18 mouse cellular contexts compared by ENCODE assay signal in the genomic region with DNA sequence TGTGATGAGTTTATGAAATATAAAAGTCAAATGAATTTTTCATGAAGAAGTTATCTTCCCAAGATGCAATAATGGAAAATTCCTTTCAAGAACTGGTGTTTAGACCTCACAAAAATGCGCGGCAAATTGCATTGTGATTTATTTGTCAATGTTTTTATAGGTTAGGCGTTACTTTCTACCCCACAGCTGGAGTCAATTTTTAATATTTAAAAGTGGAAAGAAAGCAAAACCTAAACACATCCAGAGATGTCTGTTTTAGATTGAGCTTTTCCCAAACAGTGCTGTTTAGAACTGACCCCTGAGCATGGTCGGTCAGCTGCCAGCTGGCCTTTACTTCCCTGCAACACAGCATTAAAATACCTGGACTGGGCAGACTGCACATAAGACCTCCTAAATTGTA.
DNase-seq lines count a peak whose midpoint lies in the region; ATAC-seq and TF ChIP-seq lines count a peak whose summit lies in the region.
"Had no signal": no experiment of that assay in that cellular context is flagged by ENCODE, and none has a peak within 500 bp of the region (broad histone marks: within the 10 kb centered on the region; RNA-seq: fewer than 3 reads in every experiment).

No protein-coding gene starts in this region.

- no peak overlapping the region for H3K9ac ChIP-seq in embryonic facial prominence, embryonic 11.5 days (replicated peaks; ENCODE audit: low read length)
- H3K9ac ChIP-seq in limb, embryonic 14.5 days (ENCODE audit: low read depth, low read length, severe bottlenecking) = no peak overlapping the region
- H3K9ac ChIP-seq: heart, embryonic 13.5 days; hindbrain, embryonic 15.5 days had no signal

- no peak overlapping the region for H3K4me2 ChIP-seq in embryonic facial prominence, embryonic 11.5 days (ENCODE audit: low read depth, low read length)
- no peak overlapping the region for H3K4me2 ChIP-seq in limb, embryonic 14.5 days (replicated peaks; ENCODE audit: low read depth, low read length, severe bottlenecking)
- H3K4me2 ChIP-seq: heart, embryonic 13.5 days; hindbrain, embryonic 15.5 days had no signal

- WGBS in embryonic facial prominence, embryonic 11.5 days = 47% methylated on average over 4 of the region's 4 CpGs
- 39% methylated on average over 4 of the region's 4 CpGs for WGBS in limb, embryonic 14.5 days

- no peak for ATAC-seq in embryonic facial prominence, embryonic 11.5 days (replicated peaks; ENCODE audit: insufficient number of reproducible peaks, low FRiP score, low TSS enrichment, low read depth)
- no peak for ATAC-seq in limb, embryonic 14.5 days (ENCODE audit: low FRiP score, low read depth)
- ATAC-seq in activated CD4-positive, CD25-positive, alpha-beta regulatory T cell, adult 4 months = no peak
- ATAC-seq: forebrain, embryonic 16.5 days had no signal

- no peaks in the 10 kb centered on the region for H3K27me3 ChIP-seq in embryonic facial prominence, embryonic 11.5 days (ENCODE audit: control insufficient read depth, insufficient read depth, low read length)
- no peaks in the 10 kb centered on the region for H3K27me3 ChIP-seq in limb, embryonic 14.5 days (ENCODE audit: control insufficient read depth, insufficient read depth, low read length)
- H3K27me3 ChIP-seq: CH12.LX; heart, embryonic 13.5 days; hindbrain, embryonic 15.5 days had no signal

- peak; percentile 74 for DNase-seq in NIH3T3 (ENCODE audit: low read depth)
- peak; percentile 68 for DNase-seq in embryonic facial prominence, embryonic 11.5 days (ENCODE audit: low spot score)
- peak; percentile 43 for DNase-seq in forelimb bud, embryonic 11.5 days (ENCODE audit: low read depth, low spot score)
- peak; percentile 70 for DNase-seq in limb, embryonic 14.5 days (ENCODE audit: low spot score)
- no peak for DNase-seq in layer of hippocampus, postnatal 14 days (ENCODE audit: low spot score in 2 of 2)
- DNase-seq: adrenal gland, adult 8-10 months; adrenal gland, postnatal 36 days; cerebellum, adult 2 months; cerebellum, postnatal 10 days; embryo, embryonic 11 days; gastrocnemius, adult 2 months; gastrocnemius, postnatal 25 days; heart, postnatal 36 days had no signal

- H3K4me3 ChIP-seq in embryonic facial prominence, embryonic 11.5 days (ENCODE audit: low read depth, low read length) = no peak overlapping the region
- H3K4me3 ChIP-seq in limb, embryonic 14.5 days (replicated peaks; ENCODE audit: low read length) = no peak overlapping the region
- H3K4me3 ChIP-seq: gastrocnemius, adult 2 months; heart, embryonic 13.5 days; hindbrain, embryonic 15.5 days had no signal

- H3K27ac ChIP-seq in embryonic facial prominence, embryonic 11.5 days (replicated peaks; ENCODE audit: low read depth, low read length) = no peak overlapping the region
- 0 out of 2 replicates have a peak overlapping the region, but pooled peaks have one; percentile 33 for H3K27ac ChIP-seq in limb, embryonic 14.5 days (replicated peaks; ENCODE audit: low read depth, low read length)
- H3K27ac ChIP-seq: gastrocnemius, adult 2 months; heart, embryonic 13.5 days; hindbrain, embryonic 15.5 days had no signal

- H3K4me1 ChIP-seq in embryonic facial prominence, embryonic 11.5 days (ENCODE audit: control insufficient read depth, insufficient read depth, low read length) = no peaks in the 10 kb centered on the region
- H3K4me1 ChIP-seq in limb, embryonic 14.5 days (ENCODE audit: control insufficient read depth, insufficient read depth, low read length) = peaks cover 9% of the 10 kb centered on the region; the same call in 1 of the 2 replicates
- H3K4me1 ChIP-seq: heart, embryonic 13.5 days; hindbrain, embryonic 15.5 days had no signal

- no peaks in the 10 kb centered on the region for H3K9me3 ChIP-seq in embryonic facial prominence, embryonic 11.5 days (replicated peaks; ENCODE audit: control insufficient read depth, low read length)
- H3K9me3 ChIP-seq in limb, embryonic 14.5 days (ENCODE audit: control insufficient read depth, low read length) = no peaks in the 10 kb centered on the region
- H3K9me3 ChIP-seq: heart, embryonic 13.5 days; hindbrain, embryonic 15.5 days had no signal

- no peak for TF ChIP-seq POLR2A in limb, embryonic 14.5 days (IDR thresholded peaks at IDR 0.05; ENCODE audit: borderline replicate concordance, extremely low read depth, insufficient read depth, insufficient read length)

- H3K36me3 ChIP-seq in embryonic facial prominence, embryonic 11.5 days (replicated peaks; ENCODE audit: control insufficient read depth, insufficient read depth, low read depth, low read length) = no peaks in the 10 kb centered on the region
- H3K36me3 ChIP-seq in limb, embryonic 14.5 days (ENCODE audit: control insufficient read depth, insufficient read depth, low read length) = no peaks in the 10 kb centered on the region
- H3K36me3 ChIP-seq: heart, embryonic 13.5 days; hindbrain, embryonic 15.5 days had no signal

Comparison
In these comparisons a context has a peak if more than half of its experiments do, and no peak if none do; other contexts are left out.
1. DNase-seq: peak in NIH3T3 (single experiment), embryonic facial prominence, embryonic 11.5 days (single experiment), forelimb bud, embryonic 11.5 days (single experiment) and limb, embryonic 14.5 days (single experiment); none in layer of hippocampus, postnatal 14 days (0 of 2).